Comparison of ENCODE assay signal across 13 mouse cellular contexts in genomic region chr5:146160439-146160838, GRCm38 (mm10). TPM values are rescaled to one million over a fixed set of nuclear protein-coding genes. Genes with fewer than 3 reads are reported as not detected.
"Had no signal": no experiment of that assay in that cellular context is flagged by ENCODE, and none has a peak within 500 bp of the region (broad histone marks: within the 10 kb centered on the region; RNA-seq: fewer than 3 reads in every experiment).

TSS of gene Gm5565 (minus strand) at chr5:146160539.

RNA-seq across cellular contexts. Expression of gene Gm5565, which starts in this region (rescaled TPM):
- polyA plus RNA-seq: neural tube, embryonic 12.5 days; neural tube, embryonic 13.5 days; neural tube, embryonic 14.5 days; neural tube, embryonic 15.5 days; small intestine, adult 2 months; spleen, adult 2 months; stomach, embryonic 14.5 days; stomach, embryonic 15.5 days; stomach, embryonic 16.5 days; stomach, postnatal 0 days; thymus, adult 2 months; thymus, postnatal 0 days; urinary bladder, adult 2 months had no signal
